ENCODE assay signal across 8 mouse cellular contexts in genomic region chr5:45856876-45857253, GRCm38 (mm10). TPM values are rescaled to one million over a fixed set of nuclear protein-coding genes. Genes with fewer than 3 reads are reported as not detected.
A peak's percentile ranks its signal among the peaks of the same experiment; 100 is the strongest.
DNase-seq lines count a peak whose midpoint lies in the region; ATAC-seq and TF ChIP-seq lines count a peak whose summit lies in the region.

No protein-coding gene starts in this region.

- no peak for TF ChIP-seq CTCF in bone marrow, adult 2 months (IDR thresholded peaks at IDR 0.05; ENCODE audit: control insufficient read depth, insufficient read depth, low read length)
- no peak for TF ChIP-seq CTCF in heart, postnatal 0 days (IDR thresholded peaks at IDR 0.05; ENCODE audit: low read depth)

- no peaks in the 10 kb centered on the region for H3K9me3 ChIP-seq in kidney, embryonic 16.5 days (ENCODE audit: low read length)
- no peaks in the 10 kb centered on the region for H3K9me3 ChIP-seq in heart, postnatal 0 days (replicated peaks; ENCODE audit: control insufficient read depth, low read length)

- peak overlapping the region; percentile 83 for H3K4me2 ChIP-seq in kidney, embryonic 16.5 days (replicated peaks; ENCODE audit: low read depth, low read length)
- H3K4me2 ChIP-seq in heart, postnatal 0 days (ENCODE audit: low read depth, low read length), result peak overlapping the region; percentile 83

- H3K9ac ChIP-seq in kidney, embryonic 16.5 days (replicated peaks; ENCODE audit: low read length), result peak overlapping the region; percentile 98
- peak overlapping the region; percentile 93 for H3K9ac ChIP-seq in heart, postnatal 0 days (replicated peaks; ENCODE audit: low read depth, low read length)

- peaks cover 4% of the 10 kb centered on the region for H3K4me1 ChIP-seq in kidney, embryonic 16.5 days (ENCODE audit: insufficient read depth, low read length)
- H3K4me1 ChIP-seq in bone marrow, adult 2 months (ENCODE audit: control insufficient read depth, insufficient read depth, low read length), result no peaks in the 10 kb centered on the region; the same call in 1 of the 2 replicates
- H3K4me1 ChIP-seq in heart, postnatal 0 days (ENCODE audit: control insufficient read depth, insufficient read depth), result no peaks in the 10 kb centered on the region

- 0% methylated on average over 39 of the region's 56 CpGs for WGBS in kidney, embryonic 16.5 days
- 0% methylated on average over 31 of the region's 56 CpGs for WGBS in bone marrow, adult 2 months
- under 1% methylated on average over 39 of the region's 56 CpGs for WGBS in heart, postnatal 0 days

- DNase-seq in kidney, postnatal 4 days, result no peak
- no peak for DNase-seq in heart, postnatal 0 days (ENCODE audit: low spot score)
- DNase-seq in ovary, postnatal 14 days (ENCODE audit: low spot score), result no peak
- no peak for DNase-seq in left cerebral cortex, adult 9 months (ENCODE audit: low spot score in 2 of 2)

- H3K4me3 ChIP-seq in kidney, embryonic 16.5 days (ENCODE audit: low read length), result peak overlapping the region; percentile 94
- H3K4me3 ChIP-seq in bone marrow, adult 2 months (replicated peaks; ENCODE audit: control insufficient read depth, low read depth, low read length), result peak overlapping the region; percentile 79
- H3K4me3 ChIP-seq in heart, postnatal 0 days (ENCODE audit: low read depth, low read length), result peak overlapping the region; percentile 82

- ATAC-seq in kidney, embryonic 16.5 days (ENCODE audit: low FRiP score, low TSS enrichment), result peak; percentile 17
- ATAC-seq in heart, postnatal 0 days (ENCODE audit: insufficient read depth, low read depth), result peak; percentile 1
- ATAC-seq in megakaryocyte, adult 5-6 weeks (ENCODE audit: poor library complexity, severe bottlenecking), result 0 out of 2 replicates have a peak, but pooled peaks have one; percentile 0
- ATAC-seq in frontal cortex, adult (ENCODE audit: low TSS enrichment), result no peak

- no peaks in the 10 kb centered on the region for H3K36me3 ChIP-seq in kidney, embryonic 16.5 days (ENCODE audit: insufficient read depth, low read length)
- no peaks in the 10 kb centered on the region for H3K36me3 ChIP-seq in heart, postnatal 0 days (replicated peaks; ENCODE audit: control insufficient read depth, insufficient read depth, low read length)

- no peaks in the 10 kb centered on the region for H3K27me3 ChIP-seq in kidney, embryonic 16.5 days (ENCODE audit: insufficient read depth, low read length)
- no peaks in the 10 kb centered on the region for H3K27me3 ChIP-seq in heart, postnatal 0 days (ENCODE audit: control insufficient read depth, insufficient read depth, low read length)

- TF ChIP-seq EP300 in heart, postnatal 0 days (IDR thresholded peaks at IDR 0.05; ENCODE audit: low read depth), result no peak

- TF ChIP-seq POLR2A in bone marrow, adult 2 months (IDR thresholded peaks at IDR 0.05; ENCODE audit: borderline replicate concordance, control insufficient read depth, low read depth, low read length), result no peak

- peak overlapping the region; percentile 96 for H3K27ac ChIP-seq in kidney, embryonic 16.5 days (ENCODE audit: low read length)
- H3K27ac ChIP-seq in bone marrow, adult 2 months (ENCODE audit: control insufficient read depth, insufficient read depth, low read depth, low read length, poor library complexity), result peak overlapping the region; percentile 93
- H3K27ac ChIP-seq in heart, postnatal 0 days (ENCODE audit: low read depth), result peak overlapping the region; percentile 97

RNA-seq across cellular contexts. Expression of gene Lcorl, which starts 0.6 kb away (rescaled TPM):
- polyA plus RNA-seq in kidney, embryonic 16.5 days (2015; fragmentation: Nextera tagmentation; extraction: Ambion mirVana), result 29.6 and 33.6 TPM in 2 replicates
- 1.6 and 3.7 TPM in 2 replicates for polyA plus RNA-seq in bone marrow, adult 2 months (2011; ENCODE audit: insufficient read depth, insufficient read length, low replicate concordance, missing spikeins)
- 24.3 and 80.3 TPM in 2 replicates for total RNA-seq in heart, postnatal 0 days (2014; rRNA removed; ENCODE audit: low replicate concordance)
- polyA plus RNA-seq in heart, postnatal 0 days (2015; fragmentation: Nextera tagmentation; extraction: Ambion mirVana), result 11.1 and 11.6 TPM in 2 replicates
- 27.8 and 34.2 TPM in 2 replicates for total RNA-seq in megakaryocyte, adult 5-6 weeks (2015)
- 25.5 and 32.1 TPM in 2 replicates for total RNA-seq in megakaryocyte, adult 5-6 weeks (2017)
